Mouse (Mus musculus): ENCODE results near the gene Ckm. TPM values are rescaled to one million over a fixed set of nuclear protein-coding genes. Genes with fewer than 3 reads are reported as not detected.

Gene Ckm
- total RNA-seq, 2 experiments from 2014 or later, result 0.27 TPM; not detected in 1

GRCm38 (mm10) chr7:19468279-19468678 is 63.7 kb downstream of the Ckm start:
- no peak for DNase-seq

GRCm38 (mm10) chr7:19469404-19469803 is 64.8 kb downstream of the Ckm start:
- no peak for DNase-seq

- no peak for DNase-seq
Measured at GRCm38 (mm10) chr7:19470308-19470707, 65.7 kb downstream of the Ckm start.

- no peak for DNase-seq
Measured at GRCm38 (mm10) chr7:19472403-19472802, 67.8 kb downstream of the Ckm start.

Small RNAs within 50 kb of the gene (microRNA-seq; reads per million reads assigned to microRNA genes)
- 0 reads per million in 2 experiments for gene Mir343

Other genes starting within 250 kb of the Ckm start
- gene Gipr, start 238.6 kb upstream of the Ckm start, total RNA-seq (2021), result 1 to 10 TPM in 1 of 2 experiments, under 1 TPM in 1; 0.62 to 1.9 TPM
- gene Eml2, start 228.4 kb upstream of the Ckm start, total RNA-seq (2021), result 100 to 1,000 TPM; 145 to 149 TPM
- 1 to 10 TPM; 2.4 to 2.5 TPM for gene Gpr4, start 192.2 kb upstream of the Ckm start, total RNA-seq (2021)
- 10 to 100 TPM; 40.5 to 40.8 TPM for gene Opa3, start 176.4 kb upstream of the Ckm start, total RNA-seq (2021)
- gene Vasp, start 133.0 kb upstream of the Ckm start, total RNA-seq (2021), result 10 to 100 TPM; 15.2 to 21.2 TPM
- gene Ppm1n, start 124.7 kb upstream of the Ckm start, total RNA-seq (2021), result under 1 TPM; 0.20 to 0.33 TPM
- 10 to 100 TPM; 89.7 to 91.3 TPM for gene Rtn2, start 122.2 kb upstream of the Ckm start, total RNA-seq (2021)
- 10 to 100 TPM; 12.6 to 18.8 TPM for gene Fosb, start 94.7 kb upstream of the Ckm start, total RNA-seq (2021)
- 10 to 100 TPM; 44.4 to 53.4 TPM for gene Ercc1, start 60.0 kb upstream of the Ckm start, total RNA-seq (2021)
- gene Cd3eap, start 45.3 kb upstream of the Ckm start, total RNA-seq (2021), result 10 to 100 TPM; 17.6 to 19.4 TPM
- 1 to 10 TPM; 6.0 to 7.0 TPM for gene Ppp1r13l, start 45.0 kb upstream of the Ckm start, total RNA-seq (2021)
- gene Ercc2, start 22.8 kb upstream of the Ckm start, total RNA-seq (2021), result 10 to 100 TPM; 36.2 to 37.1 TPM
- gene Klc3, start 672 bp upstream of the Ckm start, total RNA-seq (2021), result 1 to 10 TPM; 3.1 to 3.4 TPM
- 100 to 1,000 TPM in 1 of 2 experiments, 10 to 100 TPM in 1; 90.6 to 102 TPM for gene Mark4, start 54.0 kb downstream of the Ckm start, total RNA-seq (2021)
- under 1 TPM; 0.18 to 0.20 TPM for gene Exoc3l2, start 58.6 kb downstream of the Ckm start, total RNA-seq (2021)
- 1 to 10 TPM; 6.8 to 6.9 TPM for gene Bloc1s3, start 103.6 kb downstream of the Ckm start, total RNA-seq (2021)
- gene Trappc6a, start 103.6 kb downstream of the Ckm start, total RNA-seq (2021), result 10 to 100 TPM; 19.8 to 21.5 TPM
- gene Nkpd1, start 113.1 kb downstream of the Ckm start, total RNA-seq (2021), result under 1 TPM; 0.37 to 0.48 TPM
- gene Ppp1r37, start 158.3 kb downstream of the Ckm start, total RNA-seq (2021), result 100 to 1,000 TPM; 113 to 120 TPM
- under 1 TPM; 0.33 to 0.75 TPM for gene Zfp296, start 172.5 kb downstream of the Ckm start, total RNA-seq (2021)
- 10 to 100 TPM; 44.2 to 46.1 TPM for gene Gemin7, start 172.8 kb downstream of the Ckm start, total RNA-seq (2021)
- 100 to 1,000 TPM in 1 of 2 experiments, 10 to 100 TPM in 1; 90.1 to 103 TPM for gene Clasrp, start 199.7 kb downstream of the Ckm start, total RNA-seq (2021)
- gene Relb, start 224.7 kb downstream of the Ckm start, total RNA-seq (2021), result 10 to 100 TPM in 1 of 2 experiments, 1 to 10 TPM in 1; 7.3 to 10.2 TPM

Data from layer of hippocampus, postnatal 36 days (tissue).